Mouse (Mus musculus): ENCODE measurements around the gene Ripor2. TPM values are rescaled to one million over a fixed set of nuclear protein-coding genes. Genes with fewer than 3 reads are reported as not detected.

Gene Ripor2
- total and polyA plus RNA-seq, 3 experiments = 8.6 to 10.9 (median 9.3) TPM

DNA sequence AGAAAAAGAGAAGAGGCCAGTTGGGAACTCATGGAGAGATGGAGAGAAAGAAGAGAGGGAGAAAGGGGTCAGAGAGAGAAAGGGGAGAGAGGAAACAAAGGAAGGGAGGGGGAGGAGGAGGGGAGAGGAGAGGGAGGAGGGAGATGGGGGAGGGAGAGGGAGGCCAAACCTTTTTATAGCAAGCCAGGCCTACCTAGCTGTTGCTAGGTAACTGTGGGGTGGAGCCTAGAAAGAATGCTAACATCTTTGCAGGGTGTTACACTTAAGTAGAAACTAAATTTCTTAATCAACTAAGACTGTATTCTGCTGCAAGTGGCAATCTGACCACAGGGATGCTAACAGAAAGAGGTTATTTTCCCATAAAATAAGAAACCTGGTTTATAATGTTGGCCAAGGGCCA is 33.1 kb upstream of the Ripor2 start:
- in situ Hi-C loops (cut with MboI; ENCODE audit: low pct_ligation_motif_present, low pct_unique_long_range_greater_than_20kb, low sequenced_read_pairs) = no loop called here
- Histone ChIP-seq H3K4me2 (ENCODE audit: insufficient read depth, low read depth, poor library complexity, severe bottlenecking) (no peak overlapping the region), H3K79me2 (replicated peaks; ENCODE audit: control insufficient read depth, extremely low read depth, insufficient read depth, poor library complexity, severe bottlenecking) (no peaks in the 10 kb centered on the region), H3K9ac (ENCODE audit: insufficient read depth, low read depth) (no peak overlapping the region), H3K4me1 (ENCODE audit: control insufficient read depth in 1 of 2, insufficient read depth in 2 of 2) (peaks cover 2 to 52% of the 10 kb centered on the region in 2 experiments; a peak in 3 of 4 replicates), H3K36me3 (replicated peaks in 1 of 2; ENCODE audit: control insufficient read depth in 1 of 2, insufficient read depth in 1 of 2, low read length in 1 of 2) (peaks cover 0 to 45% of the 10 kb centered on the region in 2 experiments), H3K4me3 (replicated peaks in 1 of 3; ENCODE audit: low read depth in 2 of 3, low read length in 2 of 3, poor library complexity in 1 of 3) (no peak overlapping the region), H3K27ac (ENCODE audit: insufficient read depth, low read depth) (no peak overlapping the region), H3K27me3 (replicated peaks) (no peaks in the 10 kb centered on the region), H3K9me3 (replicated peaks; ENCODE audit: low read length) (no peaks in the 10 kb centered on the region)
- dilution Hi-C loops (cut with MboI; ENCODE audit: extremely low pct_ligation_motif_present, extremely low pct_unique_long_range_greater_than_20kb, low sequenced_read_pairs) = no loop called here
- DNase-seq (ENCODE audit: extremely low read depth) = no peak
- TF ChIP-seq ELF1 (IDR thresholded peaks at IDR 0.05; ENCODE audit: low read depth, low read length) = no peak
- no peak for TF ChIP-seq GABPA (IDR thresholded peaks at IDR 0.05; ENCODE audit: insufficient replicate concordance, low read depth, low read length)
- no peak for TF ChIP-seq BHLHE40 (IDR thresholded peaks at IDR 0.05; ENCODE audit: low read depth, low read length)
- TF ChIP-seq TCF12 (IDR thresholded peaks at IDR 0.05; ENCODE audit: low read depth, low read length) = no peak
- no peak for TF ChIP-seq POLR2A (IDR thresholded peaks at IDR 0.05; ENCODE audit: low read depth, low read length)
- TF ChIP-seq ZC3H11A (IDR thresholded peaks at IDR 0.05; ENCODE audit: low read depth, low read length) = no peak
- TF ChIP-seq RAD21 (IDR thresholded peaks at IDR 0.05; ENCODE audit: low read depth, low read length) = no peak
- TF ChIP-seq IRF4 (IDR thresholded peaks at IDR 0.05; ENCODE audit: low read depth, low read length) = no peak
- no peak for TF ChIP-seq NELFE (IDR thresholded peaks at IDR 0.05; ENCODE audit: low read depth, low read length)
- no peak for TF ChIP-seq ETS1 (conservative IDR thresholded peaks at IDR 0.05; ENCODE audit: low read depth, low read length)

- H3K36me3 ChIP-seq (replicated peaks in 1 of 2; ENCODE audit: control insufficient read depth in 1 of 2, insufficient read depth in 1 of 2, low read length in 1 of 2) = peaks cover 0 to 49% of the 10 kb centered on the region in 2 experiments
- dilution Hi-C loops (cut with MboI; ENCODE audit: extremely low pct_ligation_motif_present, extremely low pct_unique_long_range_greater_than_20kb, low sequenced_read_pairs) = no loop called here
- H3K27ac ChIP-seq (ENCODE audit: insufficient read depth, low read depth) = no peak overlapping the region
- H3K9ac ChIP-seq (ENCODE audit: insufficient read depth, low read depth) = no peak overlapping the region
- peaks cover 2 to 64% of the 10 kb centered on the region in 2 experiments; a peak in 3 of 4 replicates for H3K4me1 ChIP-seq (ENCODE audit: control insufficient read depth in 1 of 2, insufficient read depth in 2 of 2)
- H3K9me3 ChIP-seq (replicated peaks; ENCODE audit: low read length) = no peaks in the 10 kb centered on the region
- no peak for TF ChIP-seq ZMIZ1 (IDR thresholded peaks at IDR 0.05; ENCODE audit: low read depth, low read length)
- TF ChIP-seq GABPA (IDR thresholded peaks at IDR 0.05; ENCODE audit: insufficient replicate concordance, low read depth, low read length) = no peak
- TF ChIP-seq BHLHE40 (IDR thresholded peaks at IDR 0.05; ENCODE audit: low read depth, low read length) = no peak
- no peak for TF ChIP-seq USF2 (conservative IDR thresholded peaks at IDR 0.05; ENCODE audit: low read depth, low read length)
- TF ChIP-seq RCOR1 (conservative IDR thresholded peaks at IDR 0.05; ENCODE audit: low read depth, low read length) = no peak
- no peak for TF ChIP-seq CHD2 (IDR thresholded peaks at IDR 0.05; ENCODE audit: low read length)
- TF ChIP-seq HCFC1 (IDR thresholded peaks at IDR 0.05; ENCODE audit: low read depth, low read length) = no peak
- no peak for TF ChIP-seq ZC3H11A (IDR thresholded peaks at IDR 0.05; ENCODE audit: low read depth, low read length)
- no peak for TF ChIP-seq MEF2A (IDR thresholded peaks at IDR 0.05; ENCODE audit: borderline replicate concordance, low read depth, low read length)
- TF ChIP-seq USF1 (IDR thresholded peaks at IDR 0.05; ENCODE audit: low read depth, low read length) = no peak
- no peak for TF ChIP-seq MAZ (IDR thresholded peaks at IDR 0.05; ENCODE audit: low read depth, low read length)
- no peak for TF ChIP-seq E2F4 (IDR thresholded peaks at IDR 0.05; ENCODE audit: insufficient replicate concordance, low read depth, low read length)
- TF ChIP-seq MYC (IDR thresholded peaks at IDR 0.05; ENCODE audit: low read depth, low read length) = no peak
- no peak for TF ChIP-seq UBTF (IDR thresholded peaks at IDR 0.05; ENCODE audit: low read depth, low read length)
- TF ChIP-seq POLR2A (IDR thresholded peaks at IDR 0.05; ENCODE audit: low read depth, low read length) = no peak
- no peak for TF ChIP-seq NRF1 (IDR thresholded peaks at IDR 0.05; ENCODE audit: low read depth, low read length)
- no peak for TF ChIP-seq ZNF384 (IDR thresholded peaks at IDR 0.05; ENCODE audit: low read depth, low read length)
- no peak for TF ChIP-seq RAD21 (IDR thresholded peaks at IDR 0.05; ENCODE audit: low read depth, low read length)
- DNase-seq (ENCODE audit: extremely low read depth) = no peak
- no peaks in the 10 kb centered on the region for H3K79me2 ChIP-seq (replicated peaks; ENCODE audit: control insufficient read depth, extremely low read depth, insufficient read depth, poor library complexity, severe bottlenecking)
- H3K4me3 ChIP-seq (replicated peaks in 1 of 3; ENCODE audit: low read depth in 2 of 3, low read length in 2 of 3, poor library complexity in 1 of 3) = no peak overlapping the region
- H3K4me2 ChIP-seq (ENCODE audit: insufficient read depth, low read depth, poor library complexity, severe bottlenecking) = no peak overlapping the region
- in situ Hi-C loops (cut with MboI; ENCODE audit: low pct_ligation_motif_present, low pct_unique_long_range_greater_than_20kb, low sequenced_read_pairs) = no loop called here
- no peaks in the 10 kb centered on the region for H3K27me3 ChIP-seq (replicated peaks)
Observed at GRCm38 (mm10) chr13:24551100-24551931, 30.7 kb upstream of the Ripor2 start.
